Mouse (Mus musculus) liver, embryonic 14.5 days (tissue): ENCODE data around the gene Bspry.

Source experiments
- CTCF ChIP-seq: IDR thresholded peaks from 2 replicates; pipeline ENCODE4 v1.5.1; 2016; ENCODE audit warnings: antibody characterized with exemption, low read depth, control low read depth
- EP300 ChIP-seq: IDR thresholded peaks from 2 replicates; pipeline ENCODE4 v1.6.1; 2016; ENCODE audit warnings: antibody characterized with exemption, low read depth

GRCm38 (mm10) chr4:62525489-62525811, 45.6 kb downstream of the Bspry start:
- no peak for TF ChIP-seq CTCF
- TF ChIP-seq EP300, result no peak
